In genomic region chr14:33853499-33853898, GRCm38 (mm10) we compare ENCODE assay signal across 15 mouse cellular contexts.
"Had no signal": no experiment of that assay in that cellular context is flagged by ENCODE, and none has a peak within 500 bp of the region (broad histone marks: within the 10 kb centered on the region; RNA-seq: fewer than 3 reads in every experiment).

No protein-coding gene starts in this region.

- H3K4me1 ChIP-seq: neural tube, embryonic 15.5 days; stomach, embryonic 15.5 days had no signal

- H3K36me3 ChIP-seq: neural tube, embryonic 15.5 days; stomach, embryonic 15.5 days had no signal

- H3K4me3 ChIP-seq: neural tube, embryonic 15.5 days; stomach, embryonic 15.5 days had no signal

- H3K27me3 ChIP-seq: neural tube, embryonic 15.5 days; stomach, embryonic 15.5 days had no signal

- H3K9ac ChIP-seq: neural tube, embryonic 15.5 days; stomach, embryonic 15.5 days had no signal

- H3K9me3 ChIP-seq: neural tube, embryonic 15.5 days; stomach, embryonic 15.5 days had no signal

- H3K4me2 ChIP-seq: neural tube, embryonic 15.5 days; stomach, embryonic 15.5 days had no signal

- DNase-seq: retina, postnatal 1 day; right cerebral cortex, adult 18-20 months; right cerebral cortex, postnatal 14 days; right cerebral cortex, postnatal 25 days; right cerebral cortex, postnatal 4 days; spleen, adult 18-20 months; thymus, adult 18-20 months; thymus, adult 2 months; thymus, postnatal 14 days; thymus, postnatal 25 days; thymus, postnatal 36 days; thymus, postnatal 4 days had no signal

- H3K27ac ChIP-seq: neural tube, embryonic 15.5 days; stomach, embryonic 15.5 days; stomach, postnatal 0 days had no signal
